Mouse (Mus musculus) midbrain, embryonic 11.5 days (tissue): ENCODE results near the gene Olfr427. TPM values are rescaled to one million over a fixed set of nuclear protein-coding genes. Genes with fewer than 3 reads are reported as not detected.

Experiments
- ATAC-seq: fragments of 200-750 bp; cut with Nextera tagmentation; 2 replicates; pipeline ENCODE4 v1.8.0; 2017; ENCODE audit warnings: moderate TSS enrichment, moderate library complexity; ENCODE audit not compliant: low FRiP score
- DNase-seq: peaks from one replicate; pipeline ENCODE4 v3.0.0; 2015; ENCODE audit warnings: low spot score; ENCODE audit errors: missing footprints
- H3K27ac ChIP-seq: fragments of 300-500 bp; sonication (generic); 2 replicates; pipeline ENCODE4 v1.5.1; 2014; ENCODE audit warnings: low read depth, low read length
- H3K27me3 ChIP-seq: fragments of 300-500 bp; sonication (generic); 2 replicates; pipeline ENCODE4 v1.6.1; 2014; ENCODE audit warnings: mild to moderate bottlenecking, low read length, moderate library complexity, mixed read lengths; ENCODE audit not compliant: control insufficient read depth, insufficient read depth
- H3K36me3 ChIP-seq: fragments of 300-500 bp; sonication (generic); 2 replicates; pipeline ENCODE4 v1.6.1; 2014; ENCODE audit warnings: mild to moderate bottlenecking, low read length, moderate library complexity, mixed read lengths; ENCODE audit not compliant: control insufficient read depth, insufficient read depth
- H3K4me1 ChIP-seq: fragments of 300-500 bp; sonication (generic); 2 replicates; pipeline ENCODE4 v1.6.1; 2014; ENCODE audit warnings: low read length; ENCODE audit not compliant: control insufficient read depth, insufficient read depth
- H3K4me2 ChIP-seq: fragments of 300-500 bp; sonication (generic); 2 replicates; pipeline ENCODE4 v1.6.1; 2014; ENCODE audit warnings: mild to moderate bottlenecking, moderate library complexity
- H3K4me3 ChIP-seq: fragments of 300-500 bp; sonication (generic); 2 replicates; pipeline ENCODE4 v1.5.1; 2014; ENCODE audit warnings: low read depth, low read length
- H3K9ac ChIP-seq: fragments of 300-500 bp; sonication (generic); 2 replicates; pipeline ENCODE4 v1.6.1; 2014; ENCODE audit warnings: low read length
- H3K9me3 ChIP-seq: fragments of 300-500 bp; sonication (generic); 2 replicates; pipeline ENCODE4 v1.6.1; 2016; ENCODE audit warnings: low read length; ENCODE audit not compliant: control insufficient read depth
- WGBS: fragments of 180-500 bp; shearing (Covaris S2); extraction: QIAGEN DNeasy Blood & Tissue Kit; methylation state at CpG from one replicate; pipeline ENCODE4 v1.1.7; 2014; 5-methylcytosine and 5-hydroxymethylcytosine counted together
- polyA plus RNA-seq: library from polyadenylated mRNA; unstranded; fragments of >200 nt; fragmentation: Nextera tagmentation; extraction: Ambion mirVana; gene quantifications from 2 replicates; pipeline ENCODE4 v1.2.1, GENCODE M21; 2014

Olfr427 gene
- polyA plus RNA-seq, 1 experiment from 2014 or later = not detected

- H3K4me2 ChIP-seq = no peak within 1 kb of the TSS
- 88% methylated on average over 3 of the region's 3 CpGs for WGBS
- no peaks in the 10 kb centered on the region for H3K36me3 ChIP-seq
- H3K9me3 ChIP-seq = no peaks in the 10 kb centered on the region
- no peak within 1 kb of the TSS for H3K27ac ChIP-seq
- no peak within 1 kb of the TSS for H3K4me3 ChIP-seq
- no peaks in the 10 kb centered on the region for H3K27me3 ChIP-seq
- no peak for ATAC-seq
- no peak within 1 kb of the TSS for H3K9ac ChIP-seq
- H3K4me1 ChIP-seq = no peaks in the 10 kb centered on the region
- DNase-seq = no peak
Measured at GRCm38 (mm10) chr1:174066305-174066704, 30.4 kb upstream of the Olfr427 start, which contains the start of gene Olfr430. TSS of gene Olfr430 (plus strand) at chr1:174066605.

- Histone ChIP-seq H3K9me3 (no peaks in the 10 kb centered on the region), H3K4me3 (no peak within 1 kb of the TSS), H3K27me3 (no peaks in the 10 kb centered on the region), H3K27ac (no peak within 1 kb of the TSS), H3K4me2 (no peak within 1 kb of the TSS), H3K36me3 (no peaks in the 10 kb centered on the region), H3K4me1 (no peaks in the 10 kb centered on the region), H3K9ac (no peak within 1 kb of the TSS)
- no peak for DNase-seq
- no peak for ATAC-seq
- 83% methylated on average over 2 of the region's 2 CpGs for WGBS
Measured at GRCm38 (mm10) chr1:174084031-174084430, 12.7 kb upstream of the Olfr427 start, which contains the start of gene Olfr429. TSS of gene Olfr429 (plus strand) at chr1:174084331.

- Histone ChIP-seq H3K36me3 (no peaks in the 10 kb centered on the region), H3K9me3 (no peaks in the 10 kb centered on the region), H3K27ac (no peak overlapping the region), H3K4me2 (no peak overlapping the region), H3K4me3 (no peak overlapping the region), H3K9ac (no peak overlapping the region), H3K4me1 (no peaks in the 10 kb centered on the region), H3K27me3 (no peaks in the 10 kb centered on the region)
- 62% methylated on average over 2 of the region's 2 CpGs for WGBS
- DNase-seq (no peak), ATAC-seq (no peak)
Measured at GRCm38 (mm10) chr1:174103735-174104134, 7.0 kb downstream of the Olfr427 start.

- Histone ChIP-seq H3K9me3 (no peaks in the 10 kb centered on the region), H3K9ac (no peak within 1 kb of the TSS), H3K27me3 (no peaks in the 10 kb centered on the region), H3K36me3 (no peaks in the 10 kb centered on the region), H3K4me3 (no peak within 1 kb of the TSS), H3K27ac (no peak within 1 kb of the TSS), H3K4me2 (no peak within 1 kb of the TSS), H3K4me1 (no peaks in the 10 kb centered on the region)
- 55% methylated on average over 2 of the region's 2 CpGs for WGBS
- ATAC-seq = no peak
- DNase-seq = no peak
Measured at GRCm38 (mm10) chr1:174121062-174121461, 24.4 kb downstream of the Olfr427 start, which contains the start of gene Olfr231. TSS of gene Olfr231 (minus strand) at chr1:174121162.

GRCm38 (mm10) chr1:174131217-174131616, 34.5 kb downstream of the Olfr427 start, which contains the start of gene Olfr424:
TSS of gene Olfr424 (plus strand) at chr1:174131517.
- H3K4me2 ChIP-seq = no peak within 1 kb of the TSS
- H3K4me1 ChIP-seq = no peaks in the 10 kb centered on the region
- WGBS = 84% methylated on average over 3 of the region's 3 CpGs
- H3K4me3 ChIP-seq = no peak within 1 kb of the TSS
- H3K27me3 ChIP-seq = no peaks in the 10 kb centered on the region
- DNase-seq (no peak), ATAC-seq (no peak)
- no peak within 1 kb of the TSS for H3K27ac ChIP-seq
- H3K36me3 ChIP-seq = no peaks in the 10 kb centered on the region
- H3K9ac ChIP-seq = no peak within 1 kb of the TSS
- no peaks in the 10 kb centered on the region for H3K9me3 ChIP-seq

GRCm38 (mm10) chr1:174131999-174132398, 35.3 kb downstream of the Olfr427 start:
- Histone ChIP-seq H3K36me3 (no peaks in the 10 kb centered on the region), H3K4me3 (no peak overlapping the region), H3K4me1 (no peaks in the 10 kb centered on the region), H3K9ac (no peak overlapping the region), H3K27ac (no peak overlapping the region), H3K4me2 (no peak overlapping the region), H3K27me3 (no peaks in the 10 kb centered on the region), H3K9me3 (no peaks in the 10 kb centered on the region)
- WGBS = 60% methylated on average over 3 of the region's 3 CpGs
- ATAC-seq (peak; percentile 38; the same call in 1 of the 2 replicates), DNase-seq (no peak)

GRCm38 (mm10) chr1:174141384-174141783, 44.7 kb downstream of the Olfr427 start:
- no peak overlapping the region for H3K4me3 ChIP-seq
- H3K27me3 ChIP-seq = no peaks in the 10 kb centered on the region
- no peak overlapping the region for H3K27ac ChIP-seq
- 79% methylated on average over 2 of the region's 2 CpGs for WGBS
- no peaks in the 10 kb centered on the region for H3K4me1 ChIP-seq
- no peaks in the 10 kb centered on the region for H3K36me3 ChIP-seq
- H3K9me3 ChIP-seq = no peaks in the 10 kb centered on the region
- DNase-seq = no peak
- ATAC-seq = no peak
- no peak overlapping the region for H3K9ac ChIP-seq
- no peak overlapping the region for H3K4me2 ChIP-seq

GRCm38 (mm10) chr1:174146696-174147095, 50.0 kb downstream of the Olfr427 start:
- no peak for ATAC-seq
- Histone ChIP-seq H3K9ac (no peak overlapping the region), H3K36me3 (no peaks in the 10 kb centered on the region), H3K4me3 (no peak overlapping the region), H3K27me3 (no peaks in the 10 kb centered on the region), H3K9me3 (no peaks in the 10 kb centered on the region), H3K4me2 (no peak overlapping the region), H3K4me1 (no peaks in the 10 kb centered on the region), H3K27ac (no peak overlapping the region)
- WGBS = 92% methylated on average over 1 of the region's 1 CpGs
- no peak for DNase-seq

- Histone ChIP-seq H3K4me3 (no peak overlapping the region), H3K4me1 (no peaks in the 10 kb centered on the region), H3K9me3 (no peaks in the 10 kb centered on the region), H3K4me2 (no peak overlapping the region), H3K27ac (no peak overlapping the region), H3K9ac (no peak overlapping the region), H3K27me3 (no peaks in the 10 kb centered on the region), H3K36me3 (no peaks in the 10 kb centered on the region)
- ATAC-seq (no peak), DNase-seq (no peak)
- WGBS = 87% methylated on average over 2 of the region's 2 CpGs
Measured at GRCm38 (mm10) chr1:174149289-174149688, 52.6 kb downstream of the Olfr427 start.
